Mouse (Mus musculus) ES-E14 (cell line): Measurements from ENCODE around the gene Rab14.

ENCODE experiments used
- HCFC1 ChIP-seq: IDR thresholded peaks from 2 replicates; pipeline ENCODE4 v1.6.1; 2012; ENCODE audit warnings: low read length, inconsistent platforms, borderline replicate concordance; ENCODE audit not compliant: insufficient read depth
- ZC3H11A ChIP-seq: IDR thresholded peaks from 2 replicates; pipeline ENCODE4 v1.6.1; 2012; ENCODE audit warnings: low read depth, mild to moderate bottlenecking, inconsistent platforms, low read length, borderline replicate concordance

- no peak for TF ChIP-seq ZC3H11A
- TF ChIP-seq HCFC1: no peak
Measured at GRCm38 (mm10) chr2:35151303-35151882, 49.5 kb downstream of the Rab14 start.
